Mouse (Mus musculus) hindbrain, embryonic 16.5 days (tissue): ENCODE data around the gene Chst4. TPM values are rescaled to one million over a fixed set of nuclear protein-coding genes. Genes with fewer than 3 reads are reported as not detected.

Experiments used
- polyA plus RNA-seq: library from polyadenylated mRNA; unstranded; fragments of >200 nt; fragmentation: Nextera tagmentation; extraction: Ambion mirVana; gene quantifications from 2 replicates; pipeline ENCODE4 v1.2.1, GENCODE M21; 2015

Chst4 gene
- polyA plus RNA-seq, 1 experiment from 2014 or later = not detected

Other genes with a start within 250 kb of the Chst4 start
- 4.1 and 4.5 TPM in 2 replicates for gene Phlpp2, start 171.2 kb downstream of the Chst4 start, polyA plus RNA-seq
- 1.9 and 2.3 TPM in 2 replicates for gene Marveld3, start 77.5 kb downstream of the Chst4 start, polyA plus RNA-seq
- gene Tat, start 49.3 kb downstream of the Chst4 start, polyA plus RNA-seq = not detected in 2 replicates
- gene Zfp612, start 40.0 kb upstream of the Chst4 start, polyA plus RNA-seq = 19.8 and 21.9 TPM in 2 replicates
- not detected in 2 replicates for gene Gm21964, start 61.5 kb upstream of the Chst4 start, polyA plus RNA-seq
- gene Gm17720, start 63.0 kb upstream of the Chst4 start, polyA plus RNA-seq = not detected in 2 replicates
- gene Calb2, start 128.5 kb upstream of the Chst4 start, polyA plus RNA-seq = 117 and 144 TPM in 2 replicates
- gene Cmtr2, start 175.9 kb upstream of the Chst4 start, polyA plus RNA-seq = 8.8 and 10.4 TPM in 2 replicates
- gene Hydin, start 227.2 kb upstream of the Chst4 start, polyA plus RNA-seq = 0.41 and 0.60 TPM in 2 replicates